Mouse (Mus musculus) forebrain, embryonic 10.5 days (tissue): ENCODE results near the gene Sox5. TPM values are rescaled to one million over a fixed set of nuclear protein-coding genes. Genes with fewer than 3 reads are reported as not detected.

ENCODE experiments used
- DNase-seq: peaks from one replicate; pipeline ENCODE4 v3.0.0-alpha.2; 2017; ENCODE audit warnings: low spot score; ENCODE audit errors: extremely low spot score
- H3K27ac ChIP-seq: fragments of 300-500 bp; sonication (generic); 2 replicates; pipeline ENCODE4 v1.5.1; 2016; ENCODE audit warnings: mild to moderate bottlenecking
- H3K27me3 ChIP-seq: fragments of 300-500 bp; sonication (generic); 2 replicates; pipeline ENCODE4 v1.6.1; 2016; ENCODE audit warnings: mild to moderate bottlenecking; ENCODE audit not compliant: poor library complexity, severe bottlenecking
- H3K36me3 ChIP-seq: fragments of 300-500 bp; sonication (generic); replicated peaks from 2 replicates; pipeline ENCODE4 v1.6.1; 2016; ENCODE audit warnings: mild to moderate bottlenecking, moderate library complexity
- H3K4me1 ChIP-seq: fragments of 300-500 bp; sonication (generic); 2 replicates; pipeline ENCODE4 v1.6.1; 2016
- H3K4me3 ChIP-seq: fragments of 300-500 bp; sonication (generic); 2 replicates; pipeline ENCODE4 v1.5.1; 2016; ENCODE audit warnings: mild to moderate bottlenecking, moderate library complexity
- H3K9me3 ChIP-seq: fragments of 300-500 bp; sonication (generic); 2 replicates; pipeline ENCODE4 v1.6.1; 2016; ENCODE audit warnings: mild to moderate bottlenecking, moderate library complexity
- WGBS: fragments of 180-500 bp; shearing (Covaris S2); methylation state at CpG from one replicate; pipeline ENCODE4 v1.1.7; 2016; 5-methylcytosine and 5-hydroxymethylcytosine counted together
- polyA plus RNA-seq: library from polyadenylated mRNA; unstranded; fragments of >200 nt; fragmentation: Nextera tagmentation; extraction: Ambion mirVana; gene quantifications from 2 replicates; pipeline ENCODE4 v1.2.1, GENCODE M21; 2016

The Sox5 gene
- polyA plus RNA-seq, 1 experiment from 2014 or later = 66.2 TPM

DNA sequence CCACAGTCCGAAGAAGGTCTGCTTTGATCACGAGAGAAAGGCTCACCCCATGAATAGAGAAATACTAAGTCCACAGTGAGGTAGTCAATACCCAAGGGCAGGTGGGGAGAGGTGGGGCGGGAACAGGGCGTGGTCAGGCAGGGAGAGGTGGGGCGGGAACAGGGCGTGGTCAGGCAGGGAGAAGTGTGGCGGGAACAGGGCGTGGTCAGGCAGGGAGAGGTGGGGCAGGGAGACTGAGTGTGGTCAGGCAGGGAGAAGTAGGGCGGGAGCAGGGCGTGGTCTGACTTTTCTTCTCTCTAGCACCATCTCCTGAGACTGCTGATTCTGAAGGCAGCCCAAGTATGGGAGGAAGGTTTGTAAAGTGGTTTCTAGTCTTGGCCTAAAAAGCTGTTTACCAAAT is 411.1 kb downstream of the Sox5 start:
- H3K27ac ChIP-seq = no peak overlapping the region
- 63% methylated on average over 10 of the region's 10 CpGs for WGBS
- H3K27me3 ChIP-seq = no peaks in the 10 kb centered on the region
- H3K4me3 ChIP-seq = no peak overlapping the region
- H3K9me3 ChIP-seq = no peaks in the 10 kb centered on the region
- peaks cover 19% of the 10 kb centered on the region for H3K4me1 ChIP-seq
- no peak for DNase-seq
- no peaks in the 10 kb centered on the region for H3K36me3 ChIP-seq

DNA sequence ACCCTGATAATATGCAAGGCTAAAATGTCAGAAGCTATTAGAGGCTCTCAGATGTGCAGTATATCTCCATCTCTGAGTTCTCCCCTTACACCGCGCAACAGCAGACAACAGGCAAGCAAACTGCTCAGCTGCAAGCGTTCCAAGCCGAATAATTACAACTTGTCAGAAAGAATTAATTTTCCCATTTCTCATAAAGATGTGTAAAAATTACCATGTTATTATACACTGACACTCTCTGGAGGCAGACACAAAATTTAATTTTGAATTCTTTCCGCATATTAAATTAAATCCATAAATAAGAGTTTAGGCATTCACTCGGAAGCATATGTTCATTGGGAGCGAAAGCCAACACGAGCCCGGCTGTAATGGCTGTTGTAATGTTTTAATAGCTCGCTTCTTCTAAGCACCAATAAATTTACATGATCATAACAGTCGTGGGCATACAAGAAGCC is 414.1 kb downstream of the Sox5 start:
- Histone ChIP-seq H3K4me1 (peaks cover 5% of the 10 kb centered on the region), H3K27ac (no peak overlapping the region), H3K36me3 (no peaks in the 10 kb centered on the region), H3K27me3 (no peaks in the 10 kb centered on the region), H3K9me3 (peaks cover 10% of the 10 kb centered on the region; the same call in 1 of the 2 replicates), H3K4me3 (no peak overlapping the region)
- no peak for DNase-seq
- WGBS = 93% methylated on average over 11 of the region's 11 CpGs

DNA sequence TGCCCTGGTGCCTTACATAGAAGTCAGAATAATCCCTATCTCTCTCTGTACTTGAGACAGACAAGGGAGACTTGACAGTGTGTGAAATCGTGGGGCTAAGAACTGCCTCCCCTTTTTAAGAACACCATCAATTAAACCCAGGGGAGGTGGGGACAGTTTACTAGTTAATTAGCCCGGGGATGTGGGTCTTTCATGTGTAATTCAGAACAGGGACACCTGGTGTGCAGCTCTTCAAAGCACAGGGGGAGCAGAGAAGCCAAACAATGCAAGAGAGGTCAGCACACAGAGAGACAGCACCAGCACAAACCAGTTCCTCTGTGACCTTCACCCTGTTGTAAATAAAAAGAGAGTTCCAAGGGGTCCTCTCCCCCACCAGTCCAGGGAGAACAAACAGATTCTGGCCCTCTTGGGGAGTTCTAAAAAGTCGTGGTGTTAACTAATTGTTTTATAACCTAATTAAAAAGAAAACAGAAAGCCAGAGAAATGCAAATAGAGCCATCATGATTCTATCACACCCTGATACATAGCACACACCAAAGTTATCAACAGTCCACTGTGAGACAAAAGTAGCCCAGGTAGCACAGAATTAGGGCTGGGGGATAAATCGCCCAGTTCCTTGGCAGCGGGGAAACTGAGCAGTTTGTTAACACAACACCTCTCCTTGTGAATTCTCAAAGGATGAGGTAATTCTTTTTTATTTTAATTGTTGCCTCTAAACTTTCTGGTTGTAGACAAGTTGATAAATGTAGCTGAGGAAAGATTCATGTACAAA is 420.3 kb downstream of the Sox5 start:
- DNase-seq = peak; percentile 44
- Histone ChIP-seq H3K4me3 (no peak overlapping the region; the same call in 1 of the 2 replicates), H3K9me3 (peaks cover 10% of the 10 kb centered on the region; the same call in 1 of the 2 replicates), H3K4me1 (peaks cover 20% of the 10 kb centered on the region), H3K27ac (peak overlapping the region; percentile 76), H3K36me3 (no peaks in the 10 kb centered on the region), H3K27me3 (no peaks in the 10 kb centered on the region)
- 7% methylated on average over 5 of the region's 5 CpGs for WGBS

DNA sequence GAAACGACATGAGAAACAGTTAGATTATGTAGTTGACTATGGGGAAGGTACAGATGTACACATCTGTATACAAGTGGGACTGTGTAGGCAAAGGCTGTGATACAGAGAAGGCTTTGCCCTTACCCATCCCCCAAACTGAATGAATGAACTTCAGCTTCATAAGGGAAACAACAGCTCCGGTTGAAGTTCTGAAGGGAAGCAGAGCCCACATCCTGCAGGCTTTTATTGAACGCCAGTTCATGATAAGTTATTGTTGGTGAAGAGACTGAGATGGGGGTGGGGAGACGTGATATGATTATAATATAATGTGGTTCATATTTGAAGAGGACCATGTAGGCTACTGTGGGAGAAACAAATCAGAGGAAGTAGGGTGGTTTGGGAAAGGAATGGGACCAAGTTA is 424.7 kb downstream of the Sox5 start:
- Histone ChIP-seq H3K36me3 (no peaks in the 10 kb centered on the region), H3K27me3 (no peaks in the 10 kb centered on the region), H3K27ac (no peak overlapping the region), H3K4me3 (no peak overlapping the region), H3K4me1 (peaks cover 19% of the 10 kb centered on the region), H3K9me3 (no peaks in the 10 kb centered on the region)
- DNase-seq = no peak
- 89% methylated on average over 4 of the region's 4 CpGs for WGBS

DNA sequence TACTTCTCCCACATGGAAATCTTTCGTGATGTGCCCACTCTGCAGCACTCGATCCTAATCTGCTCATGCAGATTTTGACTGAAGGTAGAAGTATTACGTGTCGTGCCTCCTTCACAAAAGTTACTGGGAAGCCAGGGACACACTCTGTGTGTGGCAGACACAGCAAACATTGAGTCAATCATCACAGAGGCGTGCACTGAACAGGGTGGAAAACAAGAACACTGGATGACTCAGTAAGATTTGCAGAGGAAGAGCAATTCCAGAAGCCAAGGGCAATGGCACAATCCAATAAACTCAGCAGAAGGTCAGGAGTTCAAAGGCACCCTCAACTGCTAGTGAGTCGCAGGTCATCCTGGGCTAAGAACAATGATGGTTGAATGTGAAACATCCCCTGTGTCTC is 430.7 kb downstream of the Sox5 start:
- WGBS = 94% methylated on average over 6 of the region's 6 CpGs
- DNase-seq = no peak
- no peaks in the 10 kb centered on the region for H3K36me3 ChIP-seq

DNA sequence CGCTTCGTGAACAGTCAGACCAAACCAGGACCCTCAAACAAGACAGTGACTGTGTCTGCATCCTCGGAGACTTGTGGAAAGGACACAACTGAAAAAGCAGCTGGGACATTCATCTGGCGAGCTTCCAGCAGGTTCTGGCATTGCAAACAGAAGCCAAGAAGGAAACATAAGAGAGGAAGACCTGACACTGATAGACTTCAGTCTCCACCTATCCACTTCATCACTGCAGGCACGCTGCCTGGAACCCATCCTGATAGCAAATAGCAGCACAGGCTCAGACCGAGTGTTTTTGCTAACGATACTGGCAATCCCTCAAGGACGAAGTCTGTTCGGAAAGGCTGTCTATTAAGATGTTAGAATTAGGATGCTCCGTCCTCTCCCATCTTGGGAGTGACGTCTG is 438.4 kb downstream of the Sox5 start:
- 86% methylated on average over 11 of the region's 11 CpGs for WGBS

More for the DNA sequence above, 430.7 kb downstream of the Sox5 start:
- Histone ChIP-seq H3K9me3 (no peaks in the 10 kb centered on the region), H3K4me3 (no peak overlapping the region), H3K27ac (no peak overlapping the region), H3K27me3 (no peaks in the 10 kb centered on the region), H3K4me1 (no peaks in the 10 kb centered on the region)

DNA sequence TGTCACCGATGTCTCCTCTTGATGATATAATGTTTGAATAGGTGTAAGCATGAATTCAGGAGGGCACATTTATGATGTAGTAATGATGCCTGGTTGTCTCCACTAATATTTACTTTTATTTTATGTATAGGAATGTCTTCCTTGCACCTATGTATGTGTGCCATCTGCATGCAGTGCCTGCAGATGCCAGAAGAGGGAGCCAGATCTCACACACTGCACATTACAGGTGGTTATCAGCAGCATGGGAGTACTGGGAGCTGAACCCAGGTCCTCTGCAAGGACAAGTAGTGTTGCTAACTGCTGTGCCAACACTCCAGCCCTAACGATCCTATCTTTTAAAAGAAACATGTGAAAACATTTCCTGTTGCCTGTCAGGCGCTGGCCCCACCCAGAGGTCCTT is 442.2 kb downstream of the Sox5 start:
- peaks cover 6% of the 10 kb centered on the region for H3K36me3 ChIP-seq
- peaks cover 15% of the 10 kb centered on the region for H3K9me3 ChIP-seq
- no peak overlapping the region for H3K4me3 ChIP-seq
- no peak overlapping the region for H3K27ac ChIP-seq
- no peak for DNase-seq
- H3K4me1 ChIP-seq = peaks cover 31% of the 10 kb centered on the region
- 93% methylated on average over 3 of the region's 3 CpGs for WGBS
- H3K27me3 ChIP-seq = peaks cover 15% of the 10 kb centered on the region

More for the DNA sequence above, 438.4 kb downstream of the Sox5 start:
- Histone ChIP-seq H3K36me3 (peaks cover 6% of the 10 kb centered on the region), H3K27me3 (peaks cover 8% of the 10 kb centered on the region), H3K27ac (no peak overlapping the region), H3K9me3 (peaks cover 15% of the 10 kb centered on the region), H3K4me3 (no peak overlapping the region), H3K4me1 (peaks cover 7% of the 10 kb centered on the region)
- DNase-seq = no peak

DNA sequence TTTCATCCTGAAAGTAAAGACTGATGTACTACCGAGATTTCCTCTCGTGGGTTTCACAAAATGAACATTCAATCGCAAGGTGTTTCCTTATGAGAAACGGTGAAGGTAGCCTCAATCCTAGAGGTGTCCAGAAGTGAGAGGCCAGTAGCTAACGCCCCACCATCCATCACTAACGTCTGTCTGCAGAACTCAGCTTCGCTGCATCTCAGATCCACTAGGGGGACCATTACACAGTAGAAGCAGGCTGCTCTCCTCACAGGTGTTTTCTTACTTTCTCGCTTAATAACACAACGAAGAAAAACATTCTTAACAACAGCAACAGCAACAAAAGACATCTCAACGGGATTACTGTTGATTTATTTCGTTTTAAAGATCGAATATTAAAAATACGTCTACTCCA is 442.8 kb downstream of the Sox5 start:
- Histone ChIP-seq H3K36me3 (peaks cover 6% of the 10 kb centered on the region), H3K27me3 (peaks cover 15% of the 10 kb centered on the region), H3K27ac (no peak overlapping the region), H3K9me3 (peaks cover 15% of the 10 kb centered on the region), H3K4me3 (no peak overlapping the region), H3K4me1 (peaks cover 31% of the 10 kb centered on the region)
- DNase-seq = no peak
- WGBS = 75% methylated on average over 13 of the region's 13 CpGs

DNA sequence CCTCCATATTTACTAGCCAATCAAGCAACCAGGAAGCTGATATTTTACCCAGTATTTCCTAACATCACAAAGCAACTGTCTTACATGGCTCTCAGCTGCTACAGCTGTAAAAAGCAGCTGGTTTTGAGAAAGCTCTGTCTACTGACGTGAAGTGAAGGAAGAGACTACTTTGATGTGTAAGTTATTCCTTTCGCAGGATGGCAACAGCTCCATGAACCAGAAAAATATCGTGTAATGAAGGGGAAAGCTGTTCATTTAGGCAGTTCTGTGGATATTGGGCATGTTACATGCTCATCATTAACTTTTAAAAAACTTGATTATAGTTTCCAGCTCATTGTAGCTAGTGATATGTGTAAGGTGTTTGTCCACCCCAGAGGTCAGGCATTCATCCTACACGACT is 443.6 kb downstream of the Sox5 start:
- Histone ChIP-seq H3K9me3 (peaks cover 15% of the 10 kb centered on the region), H3K27me3 (peaks cover 15% of the 10 kb centered on the region), H3K36me3 (peaks cover 6% of the 10 kb centered on the region), H3K4me3 (no peak overlapping the region), H3K27ac (no peak overlapping the region), H3K4me1 (peaks cover 31% of the 10 kb centered on the region)
- 47% methylated on average over 4 of the region's 4 CpGs for WGBS
- no peak for DNase-seq

DNA sequence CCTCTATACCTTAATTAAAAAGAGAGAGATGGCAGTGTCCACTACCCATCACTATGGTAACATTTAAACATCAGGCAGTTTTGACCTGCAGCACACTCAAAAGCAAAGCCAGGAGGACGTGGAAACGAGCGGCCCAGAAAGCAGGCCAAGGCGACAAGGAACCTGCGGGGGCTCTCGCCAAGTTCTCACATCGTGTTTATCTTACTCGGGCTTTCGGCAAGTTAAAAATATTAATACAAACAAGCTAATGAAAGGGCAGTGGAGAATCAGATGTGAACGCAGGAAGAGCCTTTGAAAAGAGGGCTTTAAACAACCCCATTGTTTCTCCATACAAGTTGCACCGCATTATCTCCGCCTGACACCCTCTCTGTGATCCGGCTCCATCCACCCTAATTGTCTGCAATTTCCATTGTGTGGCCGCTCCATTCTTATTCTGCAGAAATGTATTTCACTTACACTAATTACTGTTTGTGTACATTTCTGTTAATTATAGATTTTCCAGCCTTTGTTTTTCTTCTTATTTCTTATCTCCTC is 444.3 kb downstream of the Sox5 start:
- WGBS = 15% methylated on average over 14 of the region's 14 CpGs
- Histone ChIP-seq H3K4me3 (peak overlapping the region; percentile 31), H3K36me3 (peaks cover 6% of the 10 kb centered on the region), H3K27ac (peak overlapping the region; percentile 78), H3K4me1 (peaks cover 31% of the 10 kb centered on the region), H3K9me3 (peaks cover 15% of the 10 kb centered on the region), H3K27me3 (peaks cover 15% of the 10 kb centered on the region)
- DNase-seq = peak; percentile 41

DNA sequence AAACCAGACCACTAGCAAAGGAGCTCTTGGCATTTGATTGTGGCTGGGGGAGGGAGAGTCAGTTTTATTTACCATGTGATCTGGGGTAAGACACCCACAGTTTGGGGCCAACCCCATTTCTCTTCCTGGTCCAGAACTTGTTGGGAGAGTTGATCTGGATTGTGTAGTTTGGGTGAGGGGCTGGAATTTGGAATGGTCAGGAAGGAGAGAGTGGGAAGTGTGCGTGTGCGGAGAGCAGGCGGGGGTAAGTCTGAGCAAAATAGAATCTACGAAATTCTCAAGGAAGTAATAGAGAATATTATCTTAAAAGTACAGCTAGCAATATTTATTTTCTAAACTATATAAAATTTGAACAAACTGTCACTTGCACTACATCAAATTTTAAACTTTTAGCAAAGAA is 445.0 kb downstream of the Sox5 start:
- peaks cover 6% of the 10 kb centered on the region for H3K36me3 ChIP-seq
- H3K4me1 ChIP-seq = peaks cover 31% of the 10 kb centered on the region
- no peak overlapping the region for H3K4me3 ChIP-seq
- H3K27ac ChIP-seq = peak overlapping the region; percentile 33; the same call in 1 of the 2 replicates
- no peak for DNase-seq
- H3K9me3 ChIP-seq = peaks cover 15% of the 10 kb centered on the region
- 87% methylated on average over 4 of the region's 4 CpGs for WGBS
- peaks cover 15% of the 10 kb centered on the region for H3K27me3 ChIP-seq

DNA sequence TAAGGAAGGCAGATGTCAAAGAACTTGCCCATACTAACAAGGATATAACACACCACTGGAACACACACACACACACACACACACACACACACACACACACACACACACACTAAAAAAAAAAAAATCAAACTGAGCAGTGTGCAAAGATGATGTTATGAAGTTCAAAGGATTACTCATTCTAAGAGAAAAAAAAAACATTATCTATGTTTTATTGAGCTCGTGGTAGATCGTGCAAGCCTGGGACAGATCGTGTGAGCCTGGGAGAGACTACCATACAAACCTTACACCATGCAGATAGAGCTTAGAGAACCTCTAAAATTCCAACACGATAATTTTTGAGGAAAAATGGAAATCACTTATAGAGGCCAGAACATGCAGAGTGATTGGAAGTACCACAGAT is 448.6 kb downstream of the Sox5 start:
- Histone ChIP-seq H3K9me3 (no peaks in the 10 kb centered on the region), H3K4me3 (no peak overlapping the region), H3K27ac (no peak overlapping the region), H3K36me3 (no peaks in the 10 kb centered on the region), H3K4me1 (peaks cover 22% of the 10 kb centered on the region), H3K27me3 (peaks cover 7% of the 10 kb centered on the region; the same call in 1 of the 2 replicates)
- 93% methylated on average over 4 of the region's 4 CpGs for WGBS
- no peak for DNase-seq

DNA sequence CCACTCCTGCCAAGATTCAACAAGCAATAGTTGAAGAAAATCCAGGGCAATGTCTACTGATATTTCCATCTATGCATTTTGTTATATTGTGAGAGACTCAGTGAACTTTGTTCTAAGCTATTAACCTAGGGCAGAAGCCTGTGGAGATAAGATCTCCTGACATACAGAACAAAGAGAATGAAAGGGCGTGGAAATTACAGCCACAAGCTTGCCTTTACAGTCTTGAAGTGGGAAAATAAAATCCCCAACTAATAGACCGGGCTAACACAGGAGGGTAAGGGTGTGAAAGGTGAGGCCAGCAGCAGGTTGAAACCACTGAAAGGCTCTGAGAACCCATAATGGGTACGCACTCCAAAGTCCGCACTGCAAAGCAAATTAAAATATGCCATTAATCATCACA is 449.8 kb downstream of the Sox5 start:
- H3K9me3 ChIP-seq = no peaks in the 10 kb centered on the region
- H3K27ac ChIP-seq = no peak overlapping the region
- H3K27me3 ChIP-seq = peaks cover 7% of the 10 kb centered on the region; the same call in 1 of the 2 replicates
- H3K4me3 ChIP-seq = no peak overlapping the region
- 89% methylated on average over 4 of the region's 4 CpGs for WGBS
- H3K4me1 ChIP-seq = peaks cover 11% of the 10 kb centered on the region
- H3K36me3 ChIP-seq = no peaks in the 10 kb centered on the region
- no peak for DNase-seq
